Mouse (Mus musculus) erythroid progenitor cell, adult 5-6 weeks (primary cell): ENCODE results near the gene Ccr1. TPM values are rescaled to one million over a fixed set of nuclear protein-coding genes. Genes with fewer than 3 reads are reported as not detected.
A peak's percentile ranks its signal among the peaks of the same experiment; 100 is the strongest.

ENCODE experiments used
- ATAC-seq: replicated peaks from 2 replicates; pipeline ENCODE4 v1.8.0; 2016; ENCODE audit warnings: moderate number of reproducible peaks, mild to moderate bottlenecking, moderate TSS enrichment, inconsistent platforms; ENCODE audit not compliant: poor library complexity, low FRiP score, severe bottlenecking
- total RNA-seq, 2 experiments: library from RNA; stranded (forward) in 1 of 2; stranded (reverse) in 1 of 2; fragments of 150-400 nt in 1 of 2; fragments of 186-747, 209-891 nt in 1 of 2; gene quantifications; 2 replicates each; pipeline versions ENCODE4 v1.2.3 to v1.2.4; 2015 to 2017; ENCODE audit warnings: low replicate concordance in 2 of 2

Gene Ccr1
- total RNA-seq (2015; ENCODE audit: low replicate concordance) (7.1 and 24.9 TPM in 2 replicates), total RNA-seq (2017; ENCODE audit: low replicate concordance) (2.6 and 9.9 TPM in 2 replicates)

- ATAC-seq, result no peak
Observed at GRCm38 (mm10) chr9:123968290-123968912, at the start of gene Ccr1. Ccr1 (minus strand) TSS chr9:123968692.

DNA sequence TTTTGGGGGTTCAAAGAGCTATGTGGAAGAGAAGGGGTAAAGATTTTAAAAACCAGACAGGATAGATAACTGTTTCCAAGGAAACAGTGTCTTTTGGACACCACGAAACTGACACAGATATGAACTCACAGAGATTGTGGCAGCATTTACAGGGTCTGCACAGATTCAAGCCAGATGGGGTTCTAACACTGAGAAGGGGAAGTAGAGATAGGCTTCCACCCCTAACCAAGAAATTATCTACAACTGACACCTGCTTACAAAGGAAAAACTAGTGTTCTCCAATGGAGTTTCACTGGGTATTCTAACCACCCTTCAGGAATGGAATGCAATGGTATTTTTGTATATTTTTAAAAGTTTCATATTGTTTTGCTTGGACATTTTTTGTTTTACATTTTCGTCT is 47.6 kb upstream of the Ccr1 start:
- ATAC-seq, result peak; percentile 67

DNA sequence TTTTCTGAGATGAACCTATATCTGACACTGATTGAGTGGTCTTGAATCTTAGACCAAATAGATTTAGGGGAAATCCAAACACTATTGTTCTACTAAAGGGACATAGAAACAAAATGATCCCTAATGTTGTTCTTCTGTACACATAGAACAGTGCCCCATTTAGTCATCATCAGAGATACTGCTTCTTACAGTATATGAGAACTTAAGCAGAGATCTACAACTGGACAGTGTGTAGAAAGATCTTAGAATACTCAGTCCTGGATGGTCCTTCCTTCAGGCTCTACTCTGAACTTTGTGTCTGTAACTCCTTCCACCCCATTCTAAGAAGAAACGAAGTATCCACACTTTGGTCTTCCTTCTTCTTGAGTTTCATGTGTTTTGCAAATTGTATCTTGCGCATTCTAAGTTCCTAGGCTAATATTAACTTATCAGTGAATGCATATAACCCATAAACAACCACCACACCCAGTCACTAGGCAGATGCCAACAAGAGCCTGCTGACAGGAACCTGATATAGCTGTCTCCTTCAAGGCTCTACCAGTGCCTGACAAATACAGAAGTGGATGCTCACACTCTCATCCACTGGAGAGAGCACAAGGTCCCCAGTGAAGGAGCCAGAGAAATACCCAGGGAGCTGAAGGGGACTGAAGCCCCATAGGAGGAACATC is 46.6 kb upstream of the Ccr1 start:
- peak; percentile 75 for ATAC-seq

GRCm38 (mm10) chr9:124013270-124013669 is 44.8 kb upstream of the Ccr1 start:
- no peak for ATAC-seq

DNA sequence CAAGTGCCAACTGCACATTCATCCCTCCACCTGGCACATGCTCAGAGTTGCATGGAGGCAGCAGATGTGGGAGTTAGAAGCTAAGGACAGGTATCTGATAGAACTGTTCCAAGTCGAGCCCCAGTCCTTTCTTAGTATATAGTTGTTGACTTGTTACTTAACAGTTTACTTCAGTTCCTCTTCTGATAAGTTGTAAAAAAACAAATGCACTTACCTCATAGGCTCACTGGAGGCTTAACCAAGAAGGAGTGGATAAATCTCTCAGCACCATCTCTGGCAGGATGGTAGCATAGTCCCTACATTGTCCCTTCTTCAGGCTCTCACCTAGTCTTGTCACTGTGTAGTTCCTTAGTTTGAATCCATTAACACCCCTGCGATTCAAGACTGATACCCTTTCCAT is 44.2 kb upstream of the Ccr1 start:
- ATAC-seq, result no peak

DNA sequence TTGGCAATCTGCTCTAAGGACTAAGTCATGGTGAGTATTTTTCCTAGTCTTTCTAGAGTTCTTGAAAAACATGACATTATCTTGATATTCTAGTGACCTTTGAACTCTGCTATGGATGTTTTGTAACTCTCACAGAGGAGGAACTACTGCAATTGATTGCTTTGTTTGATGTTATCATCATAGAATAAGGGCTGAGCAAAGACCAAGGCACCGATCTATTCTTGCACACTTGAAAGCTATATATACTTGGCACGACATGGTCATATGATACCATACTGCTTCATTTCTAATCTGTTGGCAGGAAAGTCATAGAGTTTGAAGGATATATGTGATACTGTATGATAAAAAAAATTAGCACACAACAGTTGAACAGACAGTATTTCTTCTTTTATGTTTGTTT is 31.3 kb upstream of the Ccr1 start:
- ATAC-seq, result no peak

DNA sequence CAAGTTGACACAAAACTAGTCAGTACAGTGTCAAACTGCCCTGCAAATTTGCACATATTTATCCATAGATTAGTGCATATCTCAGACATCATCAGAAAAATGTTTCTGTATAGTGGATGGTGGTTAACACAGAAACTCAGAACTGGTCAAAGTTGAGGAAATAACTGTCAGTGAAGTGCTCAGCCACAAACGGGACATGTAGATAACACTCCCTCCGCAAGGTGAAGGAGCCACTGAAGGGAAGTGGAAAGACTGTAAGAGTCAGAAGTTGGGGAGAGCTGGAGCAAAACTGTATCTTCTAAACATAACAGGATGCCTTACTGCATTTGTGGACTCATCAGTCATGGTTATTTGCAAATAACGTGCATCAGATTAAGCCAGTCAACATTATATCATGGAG is 29.2 kb upstream of the Ccr1 start:
- no peak for ATAC-seq

DNA sequence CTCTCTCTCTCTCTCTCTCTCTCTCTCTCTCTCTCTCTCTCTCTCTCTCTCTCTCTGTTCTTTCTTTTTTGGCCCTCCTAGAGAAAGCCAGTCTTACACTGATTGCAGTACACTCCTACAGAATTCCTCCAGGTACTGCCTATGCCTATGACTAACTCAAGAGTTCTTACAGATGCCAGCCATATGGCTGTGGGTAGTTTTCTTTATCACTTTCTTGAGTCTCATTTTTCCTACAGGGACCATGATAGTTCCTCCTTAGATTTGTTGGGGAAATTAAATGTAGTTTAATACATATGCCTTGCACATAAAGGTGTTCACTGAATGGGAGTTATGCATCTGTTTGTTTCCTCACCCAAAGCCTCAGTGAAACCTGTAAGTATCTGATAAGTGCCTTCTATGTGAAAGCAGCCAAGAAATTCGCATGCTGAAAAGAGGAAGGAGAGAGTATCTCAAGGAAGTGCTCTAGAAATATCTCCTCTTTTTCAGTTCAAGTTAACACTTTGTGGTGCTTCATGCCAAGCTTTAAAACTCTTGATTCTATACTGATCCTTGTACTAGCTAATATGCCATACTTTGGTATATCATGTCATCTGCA is 22.9 kb upstream of the Ccr1 start:
- peak; percentile 65; the same call in 1 of the 2 replicates for ATAC-seq

DNA sequence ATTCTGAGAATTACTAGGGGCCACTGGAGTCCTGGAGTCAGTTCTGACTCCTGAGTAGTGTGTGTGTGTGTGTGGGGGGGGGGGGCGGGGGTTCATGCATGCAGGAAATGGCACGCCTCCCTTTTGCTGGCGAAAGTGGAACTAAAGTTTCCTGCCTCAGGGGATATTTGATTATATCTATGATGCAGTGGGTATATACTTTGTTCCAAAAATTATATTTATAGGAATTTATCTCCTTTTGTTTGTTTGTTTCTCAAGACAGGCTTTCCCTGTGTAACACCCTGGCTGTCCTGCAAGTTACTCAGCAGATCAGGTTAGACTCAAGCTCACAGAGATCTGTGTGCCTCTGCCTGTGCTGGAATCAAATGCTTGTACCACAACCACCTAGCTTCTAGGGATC is 21.2 kb upstream of the Ccr1 start:
- ATAC-seq, result no peak

DNA sequence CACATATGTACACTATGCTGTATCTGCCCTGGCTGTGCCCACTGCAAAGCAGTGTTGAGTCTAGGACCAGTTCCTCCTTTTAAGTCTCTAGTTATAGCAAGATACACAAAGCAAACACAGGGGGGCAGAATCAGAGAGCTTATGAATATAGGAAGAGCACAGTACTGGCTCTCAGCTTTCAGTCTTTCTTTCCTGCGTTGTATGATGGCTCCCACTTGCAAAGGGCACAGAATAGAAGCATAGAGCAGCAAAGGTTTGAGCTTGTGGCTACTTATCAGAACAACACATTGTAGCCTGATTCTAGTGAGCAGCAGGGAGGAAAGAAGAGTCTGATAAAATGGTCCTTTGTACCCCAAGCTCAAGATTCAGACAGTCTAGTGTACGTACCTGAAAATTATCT is 17.7 kb upstream of the Ccr1 start:
- peak; percentile 67 for ATAC-seq

- ATAC-seq, result no peak
Observed at GRCm38 (mm10) chr9:123984943-123985342, 16.5 kb upstream of the Ccr1 start.

DNA sequence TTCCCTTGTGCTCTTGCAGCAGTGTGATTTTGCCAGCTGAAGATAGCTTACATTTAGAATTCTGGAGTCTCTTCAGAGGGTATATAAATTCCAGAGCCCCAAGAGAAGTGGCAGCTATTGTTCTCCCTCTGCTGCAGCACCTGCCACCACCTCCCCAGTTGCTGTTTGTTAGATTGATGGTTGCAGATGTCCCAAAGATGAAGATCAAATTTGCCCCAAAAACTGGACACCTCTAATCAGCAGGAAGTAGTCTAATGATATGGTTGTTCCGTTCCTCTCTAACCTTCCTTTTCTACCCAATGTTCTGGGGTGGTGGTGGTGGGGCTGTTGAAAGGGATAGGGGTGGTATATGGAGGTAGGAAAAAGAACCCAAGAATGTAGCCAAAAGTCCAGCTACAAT is 14.2 kb upstream of the Ccr1 start:
- ATAC-seq, result no peak

DNA sequence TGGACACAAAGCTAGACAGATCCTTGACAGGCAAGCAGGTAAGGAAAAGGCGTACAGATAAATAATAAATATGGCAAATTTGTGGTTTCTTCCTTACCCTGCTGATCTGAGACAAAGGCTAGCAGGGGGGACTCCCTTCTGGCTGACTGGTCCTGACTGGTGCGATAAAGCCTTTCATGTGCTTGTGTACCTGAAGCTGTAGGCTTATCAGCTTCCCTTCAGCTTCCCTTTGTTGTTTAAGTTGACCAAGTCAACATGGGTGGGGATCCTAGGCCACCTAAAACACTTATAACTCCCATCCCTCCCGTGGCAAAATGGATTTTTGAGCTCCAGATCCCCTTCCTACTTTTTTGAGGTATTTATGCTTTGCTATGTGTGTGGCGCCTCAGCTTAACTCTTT is 13.4 kb upstream of the Ccr1 start:
- peak; percentile 27; the same call in 1 of the 2 replicates for ATAC-seq

DNA sequence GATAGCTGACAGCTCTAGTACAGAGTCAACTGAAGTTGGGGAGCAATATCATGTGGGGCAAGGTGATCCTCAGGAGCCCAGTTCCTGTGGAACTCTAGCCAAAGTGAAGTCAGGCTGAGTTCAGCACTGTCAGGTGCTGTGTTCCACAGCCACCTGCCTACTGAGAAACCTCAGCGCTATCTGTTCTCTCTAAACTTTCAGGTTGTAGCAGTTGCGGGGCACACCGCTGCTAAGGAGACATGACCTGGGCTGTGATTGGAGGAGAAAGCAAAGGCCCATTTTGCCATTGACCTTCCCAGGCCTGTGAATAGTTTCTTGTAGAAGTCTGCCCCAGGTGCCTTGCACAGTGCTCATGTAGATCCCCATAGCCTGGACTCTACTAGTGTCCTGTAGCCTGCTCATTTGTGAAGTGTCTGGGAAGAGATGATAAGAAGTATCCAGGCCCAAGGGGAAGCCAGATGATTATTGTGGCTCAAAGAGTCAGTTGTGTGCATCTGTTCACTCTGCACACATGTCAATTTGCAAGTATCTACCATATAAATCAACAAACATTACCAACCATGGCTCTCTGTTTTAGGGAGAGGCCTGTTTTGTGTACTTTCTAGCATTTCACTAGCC is 12.5 kb upstream of the Ccr1 start:
- peak; percentile 84 for ATAC-seq

GRCm38 (mm10) chr9:123978308-123978707 is 9.8 kb upstream of the Ccr1 start, which contains the start of gene Ccr1l1:
Ccr1l1 (minus strand) TSS chr9:123978408.
- ATAC-seq, result no peak

DNA sequence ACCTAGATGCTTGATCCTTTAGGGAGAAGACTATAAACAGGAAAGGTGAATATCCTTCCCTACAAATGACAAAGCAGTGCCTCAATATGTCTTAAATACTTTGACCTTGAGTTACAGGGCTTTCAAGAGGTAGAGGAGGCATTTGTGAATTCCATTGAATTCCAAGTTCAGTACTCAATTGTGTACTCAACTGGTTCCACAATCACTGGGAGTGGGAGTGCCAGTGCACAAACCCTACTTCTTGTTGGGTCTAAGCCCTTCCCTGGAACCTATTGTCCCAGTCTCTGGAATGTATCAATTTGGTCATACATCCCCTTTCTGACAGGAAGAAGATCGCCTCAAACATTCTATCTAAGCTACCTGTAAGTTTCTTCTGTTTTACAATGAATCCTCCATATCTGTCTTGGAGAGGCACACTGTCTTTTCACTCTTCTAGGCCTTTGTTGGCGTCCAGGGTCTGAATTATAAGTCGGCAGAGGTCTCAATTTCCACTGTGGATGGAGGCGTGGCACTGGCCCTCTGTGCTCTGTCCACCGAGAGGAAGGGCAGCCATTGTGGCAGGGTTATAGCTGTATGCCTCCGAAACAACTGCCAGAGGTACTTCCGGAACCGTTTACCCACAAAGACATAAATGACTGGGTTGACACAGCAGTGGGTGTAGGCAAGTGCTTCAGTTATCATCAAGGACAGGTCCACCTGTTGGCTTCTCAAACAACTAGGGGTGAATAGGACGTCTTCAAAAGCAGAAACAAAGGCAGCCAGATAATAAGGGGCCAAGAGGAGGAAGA is 8.6 kb upstream of the Ccr1 start:
- ATAC-seq, result no peak

DNA sequence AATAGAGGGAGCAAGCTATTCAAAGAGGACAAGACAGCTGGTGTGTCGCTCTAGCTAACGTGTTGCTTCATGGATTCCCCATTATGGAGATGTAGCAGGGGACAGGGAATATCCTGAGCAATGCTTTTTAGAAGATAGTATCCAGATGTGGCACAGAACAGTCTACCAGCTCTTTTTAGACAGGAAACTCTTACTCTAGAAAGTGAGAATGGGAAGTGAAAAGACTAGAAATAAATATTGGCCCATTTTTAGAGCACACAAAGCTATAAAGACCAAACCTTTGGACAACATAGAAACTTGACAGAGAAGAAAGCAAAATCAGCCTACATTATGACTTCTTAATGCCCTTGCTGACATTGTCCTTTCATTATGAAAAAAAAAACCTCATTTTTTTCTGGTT is 7.1 kb upstream of the Ccr1 start:
- ATAC-seq, result no peak

DNA sequence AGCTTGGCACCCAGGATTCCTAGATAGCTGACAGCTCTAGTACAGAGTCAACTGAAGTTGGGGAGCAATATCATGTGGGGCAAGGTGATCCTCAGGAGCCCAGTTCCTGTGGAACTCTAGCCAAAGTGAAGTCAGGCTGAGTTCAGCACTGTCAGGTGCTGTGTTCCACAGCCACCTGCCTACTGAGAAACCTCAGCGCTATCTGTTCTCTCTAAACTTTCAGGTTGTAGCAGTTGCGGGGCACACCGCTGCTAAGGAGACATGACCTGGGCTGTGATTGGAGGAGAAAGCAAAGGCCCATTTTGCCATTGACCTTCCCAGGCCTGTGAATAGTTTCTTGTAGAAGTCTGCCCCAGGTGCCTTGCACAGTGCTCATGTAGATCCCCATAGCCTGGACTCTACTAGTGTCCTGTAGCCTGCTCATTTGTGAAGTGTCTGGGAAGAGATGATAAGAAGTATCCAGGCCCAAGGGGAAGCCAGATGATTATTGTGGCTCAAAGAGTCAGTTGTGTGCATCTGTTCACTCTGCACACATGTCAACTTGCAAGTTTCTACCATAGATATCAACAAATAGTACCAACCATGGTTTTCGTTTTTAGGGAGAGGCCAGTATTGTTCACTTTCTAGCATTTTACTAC is 1.5 kb downstream of the Ccr1 start:
- ATAC-seq, result peak; percentile 90

GRCm38 (mm10) chr9:123964776-123965175 is 3.7 kb downstream of the Ccr1 start:
- no peak for ATAC-seq

- no peak for ATAC-seq
Observed at GRCm38 (mm10) chr9:123960161-123960560, 8.3 kb downstream of the Ccr1 start.
